Mouse (Mus musculus) small intestine, adult 2 months (tissue): ENCODE results near the gene Pemt.
"Not testable (repeated sequence)": the region's sequence is repeated elsewhere in the genome, so short reads cannot be mapped to it uniquely, and the experiment has no call there.

Experiments
- CTCF ChIP-seq: fragments of 200-500 bp; IDR thresholded peaks from 2 replicates; pipeline ENCODE4 v1.5.1; 2012; ENCODE audit warnings: low read depth, mild to moderate bottlenecking, control low read depth, inconsistent platforms, low read length, moderate library complexity, mixed read lengths; ENCODE audit not compliant: insufficient replicate concordance, insufficient read length; ENCODE audit errors: extremely low read depth
- POLR2A ChIP-seq: fragments of 200-500 bp; IDR thresholded peaks from 2 replicates; pipeline ENCODE4 v1.6.1; 2012; ENCODE audit warnings: low read depth, mild to moderate bottlenecking, control low read depth, inconsistent platforms, low read length, moderate library complexity

- TF ChIP-seq POLR2A, CTCF: not testable (repeated sequence)
Measured at GRCm38 (mm10) chr11:59944855-59945254, 101.4 kb downstream of the Pemt start.
